Mouse (Mus musculus) c-Kit-positive CD71-negative TER-119-negative erythroid progenitor cells, embryonic 14.5 days (primary cell): ENCODE measurements around the gene Jak2.

Experiments used
- DNase-seq: peaks from one replicate; pipeline ENCODE4 v3.0.0-alpha.2; 2013; ENCODE audit warnings: low read depth

Jak2 gene

GRCm38 (mm10) chr19:29362173-29362930, 110.7 kb downstream of the Jak2 start:
- DNase-seq, result no peak
